Mouse (Mus musculus): ENCODE results near the gene Ankrd24.

Gene Ankrd24

DNA sequence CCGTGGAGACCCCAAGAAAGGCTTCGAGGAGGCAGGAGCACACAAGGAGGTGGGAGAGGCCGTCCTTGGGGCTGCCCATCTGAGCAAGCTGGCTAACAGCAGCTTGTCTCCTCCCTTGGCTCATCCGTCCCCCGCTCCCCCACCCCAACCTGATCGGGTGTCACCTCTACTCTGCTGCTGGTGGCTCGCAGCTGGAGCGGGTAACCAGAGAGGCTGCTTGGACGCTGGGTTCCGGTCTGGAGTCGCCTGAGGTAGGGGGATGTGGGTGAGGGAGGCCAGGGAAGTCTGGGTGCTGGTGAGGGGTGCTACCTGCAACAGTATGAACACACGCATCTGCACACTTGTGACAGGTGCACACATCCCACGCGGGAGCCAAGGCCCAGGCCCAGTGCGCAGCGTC is at the start of gene Ankrd24:
Ankrd24 (plus strand) TSS at position 151 of the 400 bp plus-strand sequence.
- DNase-seq = no peak

- no peak for DNase-seq
Measured at GRCm38 (mm10) chr10:81579967-81580366, 48.4 kb upstream of the Ankrd24 start.

DNA sequence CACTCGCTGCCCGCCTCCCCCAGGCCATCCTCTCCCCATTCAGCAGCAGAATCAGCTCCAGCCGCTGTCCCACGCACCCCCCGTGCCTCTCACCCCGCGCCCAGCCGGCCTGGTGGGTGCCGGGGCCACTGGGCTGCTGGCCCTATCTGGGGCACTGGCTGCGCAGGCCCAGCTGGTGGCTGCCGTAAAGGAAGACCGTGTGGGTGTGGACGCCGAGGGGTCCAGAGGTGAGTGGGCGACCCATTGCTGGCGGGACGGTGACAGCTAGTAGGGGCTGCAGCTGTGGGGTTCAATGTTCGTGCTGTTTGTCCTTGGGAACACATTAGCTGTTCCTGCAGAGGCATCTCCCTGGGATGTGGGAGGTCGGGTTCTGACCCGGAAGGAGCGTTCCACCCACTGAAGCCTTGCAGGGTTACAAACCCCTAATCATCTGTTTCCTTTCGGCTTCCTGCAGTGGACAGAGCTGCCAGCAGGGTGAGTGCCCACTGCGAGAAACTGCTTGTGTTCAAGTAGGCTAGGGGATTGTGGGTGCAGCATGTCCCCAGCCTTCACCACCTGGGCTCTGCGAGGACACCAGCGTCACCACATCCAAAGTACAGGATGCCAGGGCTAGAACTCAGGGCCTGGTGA is 47.8 kb upstream of the Ankrd24 start:
- DNase-seq = peak in 1 of 2 experiments; percentile 19

- peak in 1 of 2 experiments; percentile 4 for DNase-seq
Measured at GRCm38 (mm10) chr10:81583347-81583746, 45.0 kb upstream of the Ankrd24 start.

GRCm38 (mm10) chr10:81588739-81589138 is 39.6 kb upstream of the Ankrd24 start:
- no peak for DNase-seq

DNA sequence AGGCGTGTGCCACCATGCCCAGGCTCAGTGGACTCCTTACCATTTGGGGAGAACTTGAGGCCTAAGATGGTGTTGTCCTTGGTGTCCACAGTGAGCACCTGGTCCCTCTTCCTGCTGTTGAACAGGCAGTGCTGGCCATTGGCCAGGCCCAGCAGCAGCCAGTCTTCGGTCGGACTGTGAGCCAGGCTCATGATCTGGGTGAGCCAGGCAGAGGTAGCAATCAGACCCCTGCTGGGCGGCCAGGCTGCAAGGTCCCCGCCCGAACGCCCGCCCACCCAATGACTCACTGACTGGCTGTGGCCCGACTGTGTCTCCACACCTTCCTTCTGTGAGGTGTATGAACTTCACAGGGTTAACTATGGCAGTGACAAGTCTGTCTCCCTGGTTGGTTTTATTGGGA is 36.5 kb upstream of the Ankrd24 start:
- DNase-seq = no peak

DNA sequence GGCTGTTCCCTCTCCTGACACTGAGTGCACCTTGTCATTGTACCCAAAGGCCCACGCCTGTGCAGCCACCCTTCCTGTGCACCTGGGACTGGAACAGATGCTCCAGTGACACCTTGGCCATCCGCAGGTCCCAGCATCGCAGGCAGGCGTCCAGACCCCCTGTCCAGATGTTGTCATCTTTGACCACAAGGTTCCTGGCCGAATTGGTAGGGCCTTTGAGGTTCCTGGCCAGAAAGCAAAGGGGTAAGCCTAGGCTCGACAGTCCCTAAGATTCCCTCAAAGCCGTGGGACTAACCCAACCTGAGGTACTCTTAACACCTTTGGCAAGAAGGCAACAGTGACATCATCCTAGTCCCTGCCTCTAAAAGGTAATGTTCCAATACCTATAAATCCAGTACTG is 35.7 kb upstream of the Ankrd24 start:
- DNase-seq = no peak

DNA sequence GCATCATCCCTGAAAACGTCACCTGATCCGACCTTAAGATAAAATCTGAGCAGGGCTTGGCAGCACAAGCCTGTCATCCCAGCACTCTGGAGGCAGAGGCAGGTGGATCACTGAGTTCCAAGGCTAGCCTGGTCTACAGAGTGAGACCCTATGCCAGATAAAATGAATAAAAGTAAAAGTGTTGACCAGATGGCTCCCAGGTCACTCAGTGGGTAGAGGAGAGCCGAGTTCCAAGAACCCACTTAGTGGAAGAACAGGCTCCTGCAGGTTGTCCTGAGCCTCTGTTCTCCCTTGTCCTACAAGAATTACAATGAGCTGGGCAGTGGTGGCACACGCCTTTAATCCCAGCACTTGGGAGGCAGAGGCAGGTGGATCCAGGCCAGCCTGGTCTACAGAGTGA is 35.1 kb upstream of the Ankrd24 start:
- DNase-seq = no peak

- no peak for DNase-seq
Measured at GRCm38 (mm10) chr10:81593935-81594334, 34.4 kb upstream of the Ankrd24 start.

GRCm38 (mm10) chr10:81595599-81595998 is 32.7 kb upstream of the Ankrd24 start:
- no peak for DNase-seq

DNA sequence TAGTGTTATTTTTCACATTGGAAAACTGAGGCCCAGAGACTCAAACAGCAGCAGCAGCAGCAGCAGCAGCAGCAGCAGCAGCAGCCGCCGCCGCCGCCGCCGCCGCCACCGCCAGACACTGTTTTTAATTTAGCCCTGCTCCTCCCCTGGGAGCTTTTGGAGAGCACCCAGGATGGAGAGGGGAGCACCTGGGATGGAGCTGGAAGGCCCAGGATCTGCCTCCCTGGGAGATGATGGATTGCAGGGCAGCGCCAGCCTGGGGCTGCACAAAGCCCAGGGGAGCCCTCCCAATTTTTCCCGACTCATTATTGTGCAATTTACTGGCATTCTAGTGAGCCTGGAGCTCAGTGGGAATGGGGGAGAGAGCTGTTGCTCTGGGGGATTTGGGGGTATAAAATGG is 31.7 kb upstream of the Ankrd24 start:
- DNase-seq = no peak

GRCm38 (mm10) chr10:81597137-81597950 is 31.0 kb upstream of the Ankrd24 start:
- DNase-seq = peak; percentile 43 to 75

GRCm38 (mm10) chr10:81598342-81598741 is 30.0 kb upstream of the Ankrd24 start:
- DNase-seq = no peak

- DNase-seq = no peak
Measured at GRCm38 (mm10) chr10:81598871-81599270, 29.5 kb upstream of the Ankrd24 start.

GRCm38 (mm10) chr10:81599630-81600029 is 28.7 kb upstream of the Ankrd24 start:
- peak; percentile 26 to 54 for DNase-seq

DNA sequence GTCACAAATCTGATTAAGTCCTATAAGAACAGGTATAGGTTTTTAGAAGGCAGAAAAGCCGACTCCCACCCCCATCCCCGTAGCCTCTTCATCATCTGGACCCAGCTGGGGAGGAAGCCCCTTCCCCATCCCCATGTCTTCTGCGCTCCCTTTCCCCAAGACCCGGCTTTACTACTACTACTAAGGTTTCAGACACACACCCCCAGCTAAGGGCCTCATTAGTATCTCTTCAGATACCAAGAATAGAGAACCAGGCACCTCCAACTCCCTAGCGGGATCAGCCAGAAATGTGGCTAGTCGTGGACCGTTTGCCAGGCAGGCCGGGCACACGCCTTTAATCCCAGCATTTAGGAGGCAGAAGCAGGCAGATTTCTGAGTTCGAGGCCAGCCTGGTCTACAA is 28.2 kb upstream of the Ankrd24 start:
- no peak for DNase-seq

GRCm38 (mm10) chr10:81600738-81601203 is 27.6 kb upstream of the Ankrd24 start, which contains the start of gene Tle6:
Gene Tle6 (minus strand): TSS chr10:81601073.
- peak; percentile 95 to 96 for DNase-seq

DNA sequence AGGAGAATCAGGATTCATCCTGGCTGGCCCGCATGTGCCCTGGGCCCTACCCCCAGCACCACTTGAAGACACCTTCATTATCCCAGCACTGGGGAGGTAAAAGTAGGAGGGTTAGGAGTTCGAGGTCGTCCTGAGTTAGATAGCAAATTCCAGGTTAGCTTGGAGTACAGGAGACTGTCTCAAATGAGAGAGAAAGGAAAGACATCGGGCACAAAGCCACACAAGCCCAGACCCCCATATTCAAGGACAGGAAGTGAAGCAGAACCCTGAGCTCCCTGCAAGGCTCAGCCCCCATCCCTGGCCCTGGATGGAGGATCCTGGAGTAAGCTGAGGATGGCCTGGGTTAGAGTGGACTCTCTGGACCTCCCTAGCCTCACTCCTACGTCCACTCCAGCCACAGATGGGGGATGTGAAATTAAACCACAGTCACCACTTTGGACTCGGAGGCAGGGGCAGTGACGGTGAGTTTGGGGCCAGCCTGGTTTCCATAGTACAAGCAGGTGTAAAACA is 26.9 kb upstream of the Ankrd24 start:
- DNase-seq = no peak

- DNase-seq = peak; percentile 53 to 55
Measured at GRCm38 (mm10) chr10:81602741-81603151, 25.6 kb upstream of the Ankrd24 start.

GRCm38 (mm10) chr10:81604019-81604967 is 24.0 kb upstream of the Ankrd24 start:
- DNase-seq = no peak

DNA sequence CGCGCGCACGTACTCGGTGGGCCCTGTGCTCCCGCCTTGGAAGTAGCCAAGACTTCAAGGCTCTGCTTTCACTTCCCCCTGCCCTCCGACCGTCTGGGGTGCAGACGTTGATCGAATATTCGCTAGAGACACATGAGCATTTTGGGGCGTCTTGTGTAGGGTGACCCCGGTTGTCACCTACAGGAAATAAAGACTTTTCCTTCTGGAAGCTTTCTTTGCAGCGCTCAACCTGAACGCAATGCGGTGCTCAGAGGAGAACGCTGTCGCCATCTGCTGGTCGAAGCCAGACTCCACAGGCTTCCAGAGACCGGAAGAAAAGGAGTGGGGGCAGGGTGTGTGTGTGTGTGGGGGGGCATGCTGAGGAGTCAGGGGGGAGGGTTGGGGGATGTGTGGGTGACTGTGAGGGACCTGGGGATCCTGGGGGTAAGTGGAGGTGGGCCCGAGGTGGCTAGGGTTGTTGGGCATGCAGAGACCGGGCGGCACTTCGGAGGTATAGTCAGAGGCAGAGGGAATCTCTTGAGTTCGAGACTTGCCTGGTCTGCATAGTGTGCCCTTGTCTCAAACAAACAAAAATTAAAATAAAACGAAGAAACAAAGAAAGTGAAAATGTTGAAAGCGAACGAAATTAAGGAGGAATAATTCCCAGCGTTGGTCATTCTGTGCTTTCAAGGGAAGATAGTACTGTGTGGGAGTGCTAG is 23.2 kb upstream of the Ankrd24 start:
- peak; percentile 86 to 88 for DNase-seq

DNA sequence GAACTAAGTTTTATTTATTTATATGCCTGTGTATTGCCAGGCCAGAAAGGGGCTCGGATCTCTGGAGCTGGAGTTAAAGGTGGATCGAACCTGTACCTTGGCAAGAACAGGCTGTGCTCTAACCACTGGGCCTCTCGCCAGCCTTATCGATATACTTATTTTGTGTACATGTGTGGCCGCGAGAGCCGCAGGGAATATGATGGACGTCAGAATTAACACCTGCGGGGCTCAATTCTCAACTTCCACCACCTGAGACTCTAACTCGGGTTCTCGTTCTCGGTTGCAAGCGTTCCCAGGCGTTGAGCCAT is 22.7 kb upstream of the Ankrd24 start:
- DNase-seq = no peak

All from thymus, postnatal 36 days (tissue).